Mouse (Mus musculus) forebrain, embryonic 14.5 days (tissue): ENCODE data around the gene Gm9964. TPM values are rescaled to one million over a fixed set of nuclear protein-coding genes. Genes with fewer than 3 reads are reported as not detected.
A peak's percentile ranks its signal among the peaks of the same experiment; 100 is the strongest.

Source experiments
- ATAC-seq: fragments of 200-750 bp; cut with Nextera tagmentation; 2 replicates; pipeline ENCODE4 v1.8.0; 2017; ENCODE audit warnings: mild to moderate bottlenecking, moderate library complexity
- DNase-seq: peaks from one replicate; pipeline ENCODE4 v3.0.0-alpha.2; 2015; ENCODE audit warnings: low spot score
- H3K27ac ChIP-seq: fragments of 300-500 bp; sonication (generic); 2 replicates; pipeline ENCODE4 v1.5.1; 2014; ENCODE audit warnings: low read depth, mild to moderate bottlenecking, control low read depth, low read length, moderate library complexity
- H3K27me3 ChIP-seq: fragments of 300-500 bp; sonication (generic); replicated peaks from 2 replicates; pipeline ENCODE4 v1.6.1; 2014; ENCODE audit warnings: low read length, control low read depth, mixed read lengths; ENCODE audit not compliant: control insufficient read depth, insufficient read depth
- H3K36me3 ChIP-seq: fragments of 300-500 bp; sonication (generic); 2 replicates; pipeline ENCODE4 v1.6.1; 2014; ENCODE audit warnings: low read length, control low read depth; ENCODE audit not compliant: control insufficient read depth, insufficient read depth
- H3K4me1 ChIP-seq: fragments of 300-500 bp; sonication (generic); 2 replicates; pipeline ENCODE4 v1.6.1; 2014; ENCODE audit warnings: antibody characterized with exemption, low read length, control low read depth; ENCODE audit not compliant: control insufficient read depth, insufficient read depth
- H3K4me2 ChIP-seq: fragments of 300-500 bp; sonication (generic); 2 replicates; pipeline ENCODE4 v1.6.1; 2014; ENCODE audit warnings: mild to moderate bottlenecking, control low read depth, low read length
- H3K4me3 ChIP-seq: fragments of 300-500 bp; sonication (generic); 2 replicates; pipeline ENCODE4 v1.5.1; 2014; ENCODE audit warnings: low read depth, low read length, control low read depth
- H3K9ac ChIP-seq: fragments of 300-500 bp; sonication (generic); 2 replicates; pipeline ENCODE4 v1.6.1; 2014; ENCODE audit warnings: mild to moderate bottlenecking, low read length, control low read depth, moderate library complexity
- H3K9me3 ChIP-seq: fragments of 300-500 bp; sonication (generic); replicated peaks from 2 replicates; pipeline ENCODE4 v1.6.1; 2016; ENCODE audit warnings: low read length, control low read depth, mixed read lengths; ENCODE audit not compliant: control insufficient read depth
- WGBS: fragments of 180-500 bp; shearing (Covaris S2); extraction: QIAGEN DNeasy Blood & Tissue Kit; methylation state at CpG from one replicate; pipeline ENCODE4 v1.1.7; 2014; 5-methylcytosine and 5-hydroxymethylcytosine counted together
- polyA plus RNA-seq: library from polyadenylated mRNA; unstranded; fragments of >200 nt; fragmentation: Nextera tagmentation; extraction: Ambion mirVana; gene quantifications from 2 replicates; pipeline ENCODE4 v1.2.1, GENCODE M21; 2014

Gene Gm9964
- polyA plus RNA-seq, 1 experiment from 2014 or later: not detected

DNA sequence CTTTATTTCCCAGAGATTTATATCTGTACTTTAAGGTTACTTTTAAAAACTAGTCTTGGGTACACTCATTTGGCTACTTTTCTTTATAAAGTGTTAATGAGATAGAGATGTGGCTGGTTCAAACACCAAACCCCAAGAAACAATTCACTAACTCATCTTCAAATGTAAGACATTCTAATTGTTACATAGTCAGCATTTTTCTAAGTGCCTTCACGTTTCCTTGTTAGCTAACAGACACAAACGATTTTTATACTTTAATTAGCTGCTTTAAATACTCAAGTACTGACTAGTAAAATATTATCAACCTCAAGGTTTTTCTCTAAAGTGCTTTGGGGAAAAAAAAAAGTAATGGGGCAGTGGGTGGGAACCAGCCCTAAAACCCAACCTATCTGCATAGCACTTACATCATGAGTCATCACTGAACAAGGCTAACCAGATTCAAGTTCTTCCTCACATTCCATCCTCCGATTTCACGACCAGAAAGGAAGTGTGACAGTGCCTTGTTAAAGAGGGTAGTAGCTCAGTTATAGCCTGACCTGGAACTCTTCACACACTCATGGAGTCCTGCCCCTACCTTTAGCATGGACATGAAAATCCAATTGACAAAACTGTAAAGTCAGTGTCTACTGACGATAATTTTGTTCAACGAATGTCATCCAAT, 43.7 kb downstream of the Gm9964 start:
- no peak overlapping the region for H3K27ac ChIP-seq
- ATAC-seq: no peak
- H3K4me2 ChIP-seq: peak overlapping the region; percentile 91
- no peaks in the 10 kb centered on the region for H3K27me3 ChIP-seq
- H3K9me3 ChIP-seq: no peaks in the 10 kb centered on the region
- H3K9ac ChIP-seq: peak overlapping the region; percentile 99
- DNase-seq: peak; percentile 13
- WGBS: 19% methylated on average over 6 of the region's 6 CpGs
- H3K4me3 ChIP-seq: peak overlapping the region; percentile 97
- peaks cover 23% of the 10 kb centered on the region for H3K4me1 ChIP-seq
- H3K36me3 ChIP-seq: peaks cover 28% of the 10 kb centered on the region

Other genes starting within 250 kb of the Gm9964 start
- gene Ksr1, start 150.5 kb downstream of the Gm9964 start, polyA plus RNA-seq: 4.7 and 7.2 TPM in 2 replicates
- 498 and 501 TPM in 2 replicates for gene Wsb1, start 42.2 kb downstream of the Gm9964 start, polyA plus RNA-seq
- gene Nf1, start 42.8 kb upstream of the Gm9964 start, polyA plus RNA-seq: 9.8 and 9.9 TPM in 2 replicates
- gene Omg, start 207.2 kb upstream of the Gm9964 start, polyA plus RNA-seq: 3.4 and 4.4 TPM in 2 replicates
- 0.24 TPM in 1 of 2 replicates, not detected in the other for gene Evi2b, start 226.9 kb upstream of the Gm9964 start, polyA plus RNA-seq
- 0.24 and 0.48 TPM in 2 replicates for gene Evi2, start 233.7 kb upstream of the Gm9964 start, polyA plus RNA-seq
- 1.9 and 2.8 TPM in 2 replicates for gene Evi2a, start 233.7 kb upstream of the Gm9964 start, polyA plus RNA-seq